Mouse (Mus musculus): ENCODE results near the gene Tango6.
"Not testable (repeated sequence)": the region's sequence is repeated elsewhere in the genome, so short reads cannot be mapped to it uniquely, and the experiment has no call there.

Tango6 gene

DNA sequence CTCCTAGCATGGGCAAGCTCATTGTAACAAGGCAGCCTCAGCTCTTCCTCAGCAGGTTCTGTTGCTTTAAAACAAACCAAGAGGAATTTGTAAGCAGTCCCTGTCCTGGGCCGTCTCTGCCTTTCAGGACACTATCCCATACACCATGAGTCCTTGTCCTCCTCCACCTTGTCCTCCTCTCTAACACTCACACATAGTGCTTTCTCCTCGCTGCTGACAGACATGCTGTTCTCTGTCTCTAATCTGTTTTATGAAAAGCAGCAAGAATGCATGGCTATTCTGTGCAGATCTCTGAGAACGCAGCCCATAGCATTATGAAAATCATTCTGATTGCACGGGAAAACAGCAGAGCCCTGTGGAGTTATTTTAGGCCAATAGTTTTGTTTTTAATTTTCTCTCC, 78.4 kb downstream of the Tango6 start:
- DNase-seq (ENCODE audit: low spot score): no peak

DNA sequence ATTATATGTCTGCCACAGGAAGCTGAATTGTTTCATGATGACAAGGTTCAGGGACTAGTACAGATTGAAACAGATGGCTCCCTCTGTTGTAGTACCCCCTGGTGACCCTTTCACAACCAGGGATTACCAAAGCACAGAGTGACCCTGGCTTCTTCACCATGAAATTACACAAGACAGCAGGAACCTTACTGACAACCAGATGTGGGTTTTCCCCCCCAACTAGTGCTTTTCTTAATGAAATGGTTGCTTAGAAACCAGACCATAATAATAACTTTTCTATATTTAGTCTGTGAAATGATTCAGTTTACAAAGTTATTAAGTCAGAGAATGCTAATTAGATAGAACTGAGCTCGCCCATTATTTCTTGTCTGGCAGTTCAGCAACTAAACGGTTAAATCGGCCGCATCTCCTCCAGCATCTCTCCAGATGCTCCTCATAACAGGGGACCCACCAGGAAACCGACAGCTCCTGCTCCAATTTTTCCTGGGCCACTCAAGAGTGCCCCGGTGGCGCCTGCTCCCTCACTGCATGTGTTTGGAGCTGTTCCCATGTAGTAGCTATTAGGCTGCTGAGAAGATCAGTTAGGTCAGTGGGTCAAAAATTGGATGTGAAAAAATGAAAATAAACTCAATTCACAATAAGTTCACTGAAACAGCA, 79.1 kb downstream of the Tango6 start:
- peak; percentile 39 for DNase-seq (ENCODE audit: low spot score)

DNA sequence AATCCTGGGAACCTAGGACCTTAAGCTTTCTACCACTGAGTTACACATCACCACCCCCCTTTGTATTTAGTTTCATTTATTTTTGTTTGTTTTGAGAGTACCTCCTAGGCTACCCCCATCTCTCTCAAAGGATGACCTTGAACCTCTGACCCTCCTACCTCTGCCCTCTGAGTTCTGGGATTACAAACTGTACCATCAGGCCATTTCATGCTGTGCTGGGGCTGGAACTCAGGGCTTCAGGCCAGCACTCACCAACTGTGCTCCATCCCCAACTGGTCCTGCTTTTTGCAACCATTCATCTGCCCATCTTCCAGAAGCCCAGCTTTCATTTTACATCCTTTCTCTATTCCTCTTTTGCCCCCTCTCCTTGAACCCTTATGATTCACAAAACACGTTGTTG, 81.7 kb downstream of the Tango6 start:
- DNase-seq (ENCODE audit: low spot score): no peak

DNA sequence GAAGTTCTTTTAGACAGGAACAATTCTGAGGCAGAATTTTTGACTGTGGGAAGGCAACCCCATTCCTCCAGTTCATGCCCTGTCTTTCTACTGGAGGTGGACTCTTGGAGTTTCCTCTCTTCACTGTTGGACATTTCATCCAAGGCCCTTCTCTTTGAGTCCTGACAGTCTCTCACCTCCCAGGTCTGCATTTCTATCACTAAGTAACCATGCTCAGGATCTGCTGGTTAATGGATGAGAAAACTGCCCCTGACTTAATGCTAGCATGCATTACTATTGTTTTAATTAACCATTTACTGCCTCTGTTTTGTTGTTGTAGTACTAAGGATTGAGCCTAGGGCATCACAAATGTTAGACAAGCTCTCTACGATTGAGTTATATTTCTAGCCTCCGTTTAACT, 82.7 kb downstream of the Tango6 start:
- DNase-seq (ENCODE audit: low spot score): no peak

DNA sequence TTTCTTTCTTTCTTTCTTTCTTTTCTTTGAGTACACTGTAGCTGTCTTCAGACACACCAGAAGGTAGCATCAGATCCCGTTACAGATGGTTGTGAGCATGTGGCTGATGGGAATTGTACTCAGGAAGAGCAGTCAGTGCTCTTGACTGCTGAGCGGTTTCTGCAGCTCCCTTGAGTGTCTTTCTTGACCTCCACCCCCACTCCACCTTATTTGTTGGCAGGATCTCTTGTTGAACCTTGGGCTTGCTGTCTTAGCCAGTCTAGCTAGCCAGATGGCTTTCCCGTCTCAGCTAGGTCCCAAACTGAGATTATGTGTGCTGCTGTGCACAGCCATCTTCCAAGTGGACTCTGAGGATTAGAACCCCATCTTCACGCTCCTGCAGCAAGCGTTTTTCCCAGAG, 83.9 kb downstream of the Tango6 start:
- no peak for DNase-seq (ENCODE audit: low spot score)

DNA sequence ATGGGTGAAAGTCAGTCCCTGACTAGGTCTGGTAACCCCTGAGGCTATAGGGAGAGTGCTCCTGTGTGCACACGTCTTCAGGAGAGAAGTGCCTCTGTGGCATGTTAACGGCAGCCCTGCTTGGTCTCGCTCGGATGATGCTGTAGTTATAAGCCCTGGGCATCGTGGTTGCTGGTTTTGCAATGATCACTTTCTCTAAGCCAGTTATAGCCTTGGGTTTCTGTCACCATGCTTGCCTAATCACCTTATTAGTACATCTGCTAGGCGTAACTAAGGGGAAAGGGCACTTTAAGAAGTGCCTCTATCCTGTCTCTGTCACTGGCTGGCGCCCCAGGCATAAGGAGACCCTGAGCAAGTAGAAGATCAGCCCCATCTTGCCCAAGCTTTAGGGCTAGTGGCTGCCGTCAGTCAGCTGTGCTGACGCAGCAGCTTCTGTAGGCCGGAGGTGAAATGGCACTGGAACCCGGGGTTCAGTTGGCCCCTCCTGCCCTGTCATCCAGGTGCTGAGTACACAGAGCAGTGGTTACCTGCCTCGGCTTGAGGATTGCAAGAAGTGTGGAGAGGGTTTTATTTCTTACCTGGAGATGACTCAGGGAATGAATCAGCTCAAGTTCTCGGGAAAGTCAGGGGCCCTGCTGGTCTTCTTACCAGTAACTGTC, 86.4 kb downstream of the Tango6 start:
- no peak for DNase-seq (ENCODE audit: low spot score)

DNA sequence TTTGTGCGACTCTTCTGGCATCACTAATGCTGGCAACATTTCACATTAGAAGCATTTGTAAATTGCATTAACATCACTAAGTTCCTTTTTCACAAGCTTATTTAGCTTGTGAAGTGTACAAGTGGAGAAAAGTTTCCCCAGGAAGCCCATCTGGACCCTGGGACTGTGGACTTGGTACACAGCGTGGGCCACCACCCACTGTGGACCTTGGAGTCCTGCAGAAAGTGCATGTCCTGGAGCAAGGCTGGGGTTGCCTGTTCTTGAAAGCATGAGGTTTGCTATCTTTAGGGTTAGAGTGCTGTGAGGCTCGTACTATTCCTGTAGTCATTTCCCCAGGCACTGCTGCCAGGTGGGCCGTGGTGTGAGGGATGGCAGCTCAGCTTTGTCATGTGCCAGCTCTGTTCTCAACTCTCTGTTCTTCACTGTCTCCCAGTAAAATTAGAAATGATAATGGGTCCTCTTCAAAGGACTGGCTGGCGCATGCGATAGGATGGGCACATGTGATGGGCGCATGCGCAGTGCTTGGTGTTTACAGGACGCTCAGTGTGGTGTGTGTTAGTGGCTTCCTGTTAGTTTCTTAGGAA, 87.8 kb downstream of the Tango6 start:
- no peak for DNase-seq (ENCODE audit: low spot score)

DNA sequence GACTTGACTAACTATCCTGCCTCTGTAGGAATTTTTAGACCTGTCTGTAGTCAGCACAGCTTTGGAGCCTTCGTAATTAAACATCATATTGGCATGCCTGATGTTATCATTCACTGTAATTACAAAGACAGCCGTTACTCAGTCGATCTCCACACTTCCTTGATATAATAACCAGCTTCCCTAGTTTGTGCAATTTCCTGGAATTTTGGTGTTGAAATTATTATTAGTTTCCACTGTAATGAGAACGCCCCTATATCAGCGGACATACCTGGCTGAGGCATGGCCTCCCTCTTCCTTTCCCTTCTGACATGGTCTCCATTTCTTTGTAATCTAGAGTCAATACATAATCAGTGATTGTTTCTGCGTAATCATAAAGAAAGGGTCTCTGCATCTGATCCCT, 89.2 kb downstream of the Tango6 start:
- DNase-seq (ENCODE audit: low spot score): no peak

DNA sequence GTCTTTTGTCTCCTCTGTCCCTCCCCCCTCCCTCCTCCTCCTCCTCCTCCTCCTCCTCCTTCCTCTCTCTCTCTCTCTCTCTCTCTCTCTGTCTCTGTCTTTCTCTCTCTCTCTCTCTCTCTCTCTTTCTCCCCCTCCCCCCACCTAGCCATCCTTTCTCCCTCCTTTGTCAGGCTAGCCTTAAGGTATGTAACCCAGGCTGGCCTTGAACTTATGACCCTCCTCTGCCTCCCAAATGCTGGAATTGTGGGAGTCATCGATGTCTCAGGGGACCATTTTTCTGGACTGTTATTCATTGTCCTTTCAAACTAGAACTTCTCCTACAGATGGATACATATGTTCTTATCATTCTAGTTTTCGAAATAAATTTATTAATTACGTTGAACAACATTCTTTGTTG, 89.6 kb downstream of the Tango6 start:
- DNase-seq (ENCODE audit: low spot score): no peak

DNA sequence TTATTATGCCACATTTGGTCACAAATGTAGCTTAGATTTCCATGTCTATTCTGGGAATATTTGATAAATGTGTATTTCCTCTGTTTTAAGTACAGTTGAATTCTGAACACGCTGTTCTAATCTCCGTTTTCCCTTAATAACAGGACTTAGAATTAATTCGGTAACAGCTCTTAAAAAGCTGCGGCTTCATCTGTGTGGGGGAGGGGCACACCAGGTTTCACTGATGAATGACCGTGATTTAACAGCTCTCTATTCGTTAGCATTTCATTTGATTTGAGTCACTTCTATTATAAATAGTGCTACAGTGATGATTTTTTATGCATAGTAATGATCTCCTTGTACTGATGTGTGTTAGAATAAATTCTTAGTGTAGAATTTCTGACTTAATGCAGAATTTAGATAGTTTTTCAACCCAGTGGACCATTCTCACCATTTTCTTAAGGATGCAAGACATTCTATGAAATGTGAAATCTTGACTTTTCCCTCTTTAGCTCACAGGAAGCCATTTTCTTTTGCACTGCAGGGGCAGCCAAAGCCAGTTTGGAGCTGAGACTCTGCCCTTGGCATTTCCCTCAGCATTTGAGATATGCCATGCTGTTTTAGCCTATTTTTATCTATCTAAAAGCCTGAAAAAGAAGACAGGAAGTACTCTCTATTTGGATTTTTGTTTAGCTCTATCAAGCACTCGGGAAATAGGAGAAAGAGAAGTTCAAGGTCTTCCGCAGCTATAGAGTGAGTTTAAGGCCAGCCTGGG, 91.9 kb downstream of the Tango6 start:
- no peak for DNase-seq (ENCODE audit: low spot score)

DNA sequence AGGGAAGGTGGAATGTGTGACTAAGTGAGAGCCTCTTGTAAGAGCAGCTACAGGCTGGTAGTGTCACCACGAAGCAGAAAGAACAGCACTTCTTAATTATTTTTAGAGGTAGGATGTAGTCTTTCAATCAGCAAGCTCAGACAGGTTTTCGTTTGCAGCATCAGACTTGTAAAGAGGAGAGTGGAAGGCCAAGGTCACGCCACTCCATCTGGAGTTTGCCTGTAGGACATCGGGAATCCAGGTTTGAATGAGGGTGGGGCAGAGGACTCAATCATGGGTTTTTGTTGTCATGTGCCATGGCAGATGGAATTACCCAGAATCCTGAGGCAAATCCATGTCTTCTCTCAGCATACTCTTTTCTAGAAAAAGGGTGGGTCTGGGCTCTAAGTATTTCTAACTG, 106.8 kb downstream of the Tango6 start:
- no peak for DNase-seq (ENCODE audit: low spot score)

DNA sequence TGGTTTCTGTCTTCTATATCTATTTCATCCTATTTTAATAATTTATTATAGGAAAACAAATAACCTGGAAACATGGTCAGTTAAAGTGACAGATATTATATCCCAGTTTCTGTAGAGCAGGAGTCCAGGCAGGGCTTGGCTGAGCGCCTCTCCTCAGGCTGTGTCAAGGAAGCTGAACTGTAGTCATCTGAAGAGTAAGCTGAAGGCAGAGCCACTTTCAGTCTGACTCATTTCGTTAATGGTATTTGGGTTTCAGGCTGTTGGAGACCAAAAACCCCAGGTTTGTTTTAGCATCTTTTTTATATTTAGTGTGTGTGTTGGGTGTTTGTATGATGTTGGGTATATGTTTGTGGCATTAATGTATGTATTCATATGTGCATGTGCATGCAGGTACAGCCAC, 112.0 kb downstream of the Tango6 start:
- DNase-seq (ENCODE audit: low spot score): peak; percentile 9

DNA sequence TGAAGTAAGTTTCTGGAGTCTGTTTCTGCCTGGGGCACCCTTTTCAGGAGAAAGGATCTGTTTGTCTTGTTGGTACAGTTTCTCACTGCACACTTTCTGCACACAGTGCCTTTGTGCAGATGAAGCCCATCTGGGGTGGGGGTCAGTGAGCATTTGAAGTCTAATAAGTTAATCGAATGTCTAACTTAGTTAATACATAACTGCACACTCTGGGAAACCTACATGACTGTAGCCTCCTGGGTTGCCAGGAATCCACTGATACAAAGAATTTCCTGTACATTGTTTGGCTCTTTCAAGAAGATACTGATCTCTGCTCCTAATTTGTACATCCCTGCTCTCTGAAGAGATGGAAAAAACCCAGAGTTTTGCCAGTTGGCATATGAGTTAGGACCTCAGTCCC, 117.0 kb downstream of the Tango6 start:
- peak; percentile 11 for DNase-seq (ENCODE audit: low spot score)

DNA sequence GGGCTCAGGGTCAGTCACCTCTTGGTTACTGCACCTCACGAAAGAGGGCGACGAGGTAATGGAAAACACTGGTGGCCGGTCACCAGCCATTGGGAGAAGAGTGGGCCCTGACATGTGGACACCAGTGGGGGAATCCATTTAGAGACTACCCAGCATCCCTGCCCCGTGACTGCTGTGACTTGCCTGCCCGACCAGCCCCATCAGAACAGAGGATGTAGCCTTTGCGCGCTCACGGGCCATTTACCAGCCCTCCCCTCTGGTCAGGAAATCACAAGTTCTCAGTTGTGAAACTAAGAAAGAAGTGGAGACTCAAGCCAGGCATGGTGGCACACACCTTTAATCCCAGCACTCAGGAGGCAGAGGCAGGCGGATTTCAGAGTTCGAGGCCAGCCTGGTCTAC, 118.4 kb downstream of the Tango6 start:
- DNase-seq (ENCODE audit: low spot score): no peak

DNA sequence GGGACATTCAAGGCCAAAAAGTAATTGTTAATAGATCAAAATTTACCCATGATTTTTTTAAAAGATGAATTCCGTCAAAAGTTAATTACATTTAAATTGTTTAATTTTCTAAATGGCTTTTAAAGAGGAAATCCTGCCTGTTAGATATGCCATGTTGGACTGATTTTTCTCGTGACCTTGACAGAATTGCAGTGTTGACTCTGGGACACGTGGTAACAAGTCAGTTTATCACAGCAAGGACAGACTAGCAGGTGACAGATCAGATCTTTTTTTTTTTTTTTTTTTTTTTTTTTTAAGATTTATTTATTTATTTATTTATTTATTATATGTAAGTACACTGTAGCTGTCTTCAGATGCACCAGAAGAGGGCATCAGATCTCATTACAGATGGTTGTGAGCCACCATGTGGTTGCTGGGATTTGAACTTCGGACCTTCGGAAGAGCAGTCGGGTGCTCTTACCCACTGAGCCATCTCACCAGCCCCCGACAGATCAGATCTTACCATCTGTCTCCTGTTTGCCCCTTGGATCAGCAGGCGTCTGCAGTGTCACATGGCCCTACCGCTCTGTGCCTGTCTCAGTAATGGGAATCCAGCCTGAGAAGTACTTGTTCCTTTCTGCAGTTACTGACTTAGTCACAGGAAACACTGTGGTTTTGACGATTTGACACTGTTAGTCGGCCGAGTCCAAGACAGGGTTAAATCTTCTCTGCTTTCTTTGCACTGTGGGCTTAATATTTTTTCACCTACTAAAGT, 119.7 kb downstream of the Tango6 start:
- DNase-seq (ENCODE audit: low spot score): not testable (repeated sequence)

DNA sequence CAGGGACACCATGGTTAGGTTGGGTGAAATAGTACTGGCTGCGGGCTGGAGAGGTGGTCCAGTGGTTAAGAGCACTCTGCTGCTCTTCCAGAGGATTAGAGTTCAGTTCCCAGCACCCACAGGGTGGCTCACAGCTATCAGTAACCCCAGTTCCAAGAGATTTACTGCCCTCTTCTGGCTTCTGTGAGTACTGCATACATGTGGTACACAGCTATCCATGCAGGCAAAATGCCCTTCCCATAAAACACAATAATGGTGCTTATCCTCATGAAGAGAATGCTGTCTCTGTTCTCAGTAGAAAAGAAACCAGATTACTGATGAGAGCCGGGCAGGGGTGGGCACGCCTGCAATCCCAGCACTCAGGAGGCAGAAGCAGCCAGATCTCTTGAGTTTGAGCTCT, 123.0 kb downstream of the Tango6 start:
- DNase-seq (ENCODE audit: low spot score): no peak

DNA sequence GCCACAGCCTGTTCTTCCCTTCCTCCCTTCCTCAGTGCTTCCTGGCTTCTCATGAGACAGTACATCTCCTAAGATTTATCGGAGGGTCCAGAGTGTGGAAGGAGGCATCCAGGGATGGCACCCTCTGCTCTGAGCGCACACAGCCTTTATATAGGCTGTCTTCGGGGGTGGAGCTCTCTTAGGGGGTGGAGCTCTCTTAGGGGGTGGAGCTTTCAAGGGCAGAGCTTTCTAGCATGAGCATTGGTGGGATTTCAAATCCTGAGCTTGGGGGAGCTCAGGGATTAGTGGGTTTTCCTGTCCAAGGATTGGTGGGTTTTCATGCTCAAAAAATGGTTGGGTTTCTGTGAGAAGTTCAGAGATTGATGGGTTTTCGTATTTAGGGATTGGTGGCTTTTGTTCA, 124.6 kb downstream of the Tango6 start:
- no peak for DNase-seq (ENCODE audit: low spot score)

DNA sequence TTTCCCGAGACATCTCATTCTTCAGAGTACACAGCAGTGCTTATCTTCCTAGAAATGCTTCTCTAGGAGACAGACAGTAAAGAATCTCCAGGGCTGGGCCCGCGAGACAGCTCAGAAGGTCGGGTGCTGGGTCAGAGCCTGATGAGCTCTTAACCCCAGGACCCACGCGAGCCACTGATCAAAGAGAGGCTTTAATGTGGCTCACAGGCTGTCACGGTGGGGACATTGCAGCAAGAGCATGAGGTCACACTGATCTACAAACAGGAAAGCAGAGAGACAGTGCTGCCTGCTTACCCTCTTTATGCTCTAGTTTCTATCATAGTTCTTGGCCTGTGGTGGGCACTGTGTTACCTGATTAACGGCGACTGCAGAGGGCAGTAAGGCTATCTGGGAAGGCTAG, 126.9 kb downstream of the Tango6 start:
- DNase-seq (ENCODE audit: low spot score): no peak

DNA sequence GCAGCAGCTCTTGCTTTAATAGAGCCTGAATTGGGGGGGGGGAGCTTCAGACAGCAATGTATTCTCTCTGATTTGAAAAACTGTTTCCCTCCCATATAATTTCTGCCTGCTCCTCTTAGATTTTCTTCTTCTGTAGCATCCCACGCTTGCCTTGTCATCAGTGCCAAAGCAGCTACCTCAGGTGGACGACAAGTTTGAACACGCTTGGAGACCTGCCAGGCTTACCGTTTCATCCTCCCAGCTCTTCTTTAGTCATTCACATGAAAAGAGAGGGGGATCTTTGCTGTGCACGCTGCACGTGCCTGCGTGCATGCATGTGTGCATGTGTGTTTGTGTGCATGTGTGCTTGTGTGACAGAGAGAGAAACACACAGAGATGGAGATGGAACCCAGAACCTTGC, 127.5 kb downstream of the Tango6 start:
- DNase-seq (ENCODE audit: low spot score): no peak

DNA sequence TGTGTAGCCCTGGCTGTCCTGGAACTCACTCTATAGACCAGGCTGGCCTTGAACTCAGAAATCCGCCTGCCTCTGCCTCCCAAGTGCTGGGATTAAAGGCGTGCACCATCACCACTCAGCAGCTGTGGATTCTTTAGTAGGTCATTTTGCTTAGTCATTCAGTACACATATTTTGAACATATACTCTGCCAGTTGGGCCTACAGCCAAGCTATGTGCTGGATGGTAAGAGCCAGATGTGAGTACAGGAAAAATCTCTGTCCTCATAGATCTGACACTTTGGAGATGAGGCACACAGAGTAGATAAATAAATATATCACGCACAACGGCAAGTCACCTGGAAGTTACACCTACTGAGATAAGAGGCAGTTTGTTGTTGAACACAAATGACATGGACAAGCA, 129.7 kb downstream of the Tango6 start:
- peak; percentile 59 for DNase-seq (ENCODE audit: low spot score)

DNA sequence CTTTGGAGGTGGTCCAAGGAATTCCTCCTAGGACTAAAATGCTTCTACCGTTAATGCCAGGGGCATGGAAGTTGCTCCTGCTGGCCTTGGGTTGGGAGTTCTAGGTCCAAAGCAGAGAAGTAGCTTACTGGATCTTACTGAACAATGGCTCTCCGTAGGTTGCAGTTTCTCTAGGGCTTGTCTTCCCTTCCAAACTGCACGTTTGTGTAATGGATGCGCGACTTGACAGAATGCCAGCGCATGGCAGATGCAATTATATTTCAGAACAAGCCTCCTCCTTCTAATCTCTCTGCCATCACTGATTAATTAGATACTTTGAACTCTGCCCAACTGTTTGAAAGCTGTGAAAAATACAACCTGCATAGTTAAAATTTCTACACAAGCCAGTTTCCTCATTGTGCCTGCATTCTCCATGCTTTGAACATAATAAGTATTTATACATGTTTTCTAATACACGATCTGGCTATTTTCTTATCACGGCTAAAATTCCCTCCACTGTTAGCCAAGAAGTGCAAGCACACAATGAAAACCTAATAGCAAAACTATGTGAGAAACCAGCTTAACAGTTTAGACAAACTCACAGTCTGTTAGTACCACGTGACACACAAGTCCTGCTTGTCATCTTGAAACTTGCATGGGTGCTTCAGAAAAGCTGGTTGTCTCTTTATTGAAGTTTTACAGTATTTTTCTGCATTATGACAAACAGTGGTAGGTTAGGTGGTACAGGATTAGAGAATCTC, 133.7 kb downstream of the Tango6 start:
- DNase-seq (ENCODE audit: low spot score): no peak

DNA sequence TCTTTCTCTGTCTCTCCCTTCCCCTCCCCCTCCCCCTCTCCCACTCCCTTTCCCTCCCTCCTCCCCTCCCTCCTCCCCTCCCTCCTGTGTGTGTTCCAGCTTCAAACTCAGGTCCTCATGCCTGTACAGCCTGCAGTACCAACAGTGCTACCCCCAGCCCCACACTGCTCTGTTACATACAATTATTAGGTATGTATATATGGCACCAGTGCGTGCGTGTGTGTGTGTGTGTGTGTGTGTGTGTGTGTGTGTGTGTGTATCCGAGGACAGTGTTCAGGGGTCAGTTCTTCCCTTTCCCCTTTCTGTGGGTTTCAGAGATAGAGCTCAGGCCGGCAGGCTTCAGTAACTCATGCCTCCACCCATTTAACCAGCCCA, 134.3 kb downstream of the Tango6 start:
- DNase-seq (ENCODE audit: low spot score): no peak

Measured in adipocyte (in vitro differentiated cells).